Mouse (Mus musculus) CD4-positive, CD25-positive, alpha-beta regulatory T cell, adult 4 months (primary cell): ENCODE data around the gene Ccdc69. TPM values are rescaled to one million over a fixed set of nuclear protein-coding genes. Genes with fewer than 3 reads are reported as not detected.

ENCODE experiments used
- ATAC-seq: one replicate; pipeline ENCODE4 v1.8.0; 2017
- polyA plus RNA-seq, 2 experiments: library from polyadenylated mRNA; unstranded; fragments of 100-300 nt; shearing (Covaris generic); gene quantifications; one replicate each; pipeline ENCODE4 v1.2.1; 2017

Gene Ccdc69
- polyA plus RNA-seq, 2 experiments from 2014 or later = 68.2 to 80.6 TPM

GRCm38 (mm10) chr11:55005684-55006083 is 72.2 kb downstream of the Ccdc69 start:
- ATAC-seq = no peak

GRCm38 (mm10) chr11:55004970-55005502 is 72.9 kb downstream of the Ccdc69 start:
- no peak for ATAC-seq

Other genes with a start within 250 kb of the Ccdc69 start
- 1 to 10 TPM; 3.4 to 8.4 TPM for gene Lyrm7, start 217.2 kb downstream of the Ccdc69 start, polyA plus RNA-seq
- gene Hint1, start 211.7 kb downstream of the Ccdc69 start, polyA plus RNA-seq = 100 to 1,000 TPM; 375 to 447 TPM
- gene Gpx3, start 175.7 kb downstream of the Ccdc69 start, polyA plus RNA-seq = 1 to 10 TPM; 1.2 to 1.3 TPM
- 100 to 1,000 TPM in 1 of 2 experiments, 10 to 100 TPM in 1; 97.4 to 167 TPM for gene Tnip1, start 115.2 kb downstream of the Ccdc69 start, polyA plus RNA-seq
- gene Anxa6, start 44.7 kb downstream of the Ccdc69 start, polyA plus RNA-seq = 100 to 1,000 TPM; 387 to 504 TPM
- gene Gm2a, start 20.0 kb upstream of the Ccdc69 start, polyA plus RNA-seq = 100 to 1,000 TPM; 162 to 185 TPM
- gene Slc36a3, start 73.6 kb upstream of the Ccdc69 start, polyA plus RNA-seq = under 1 TPM; 0.36 to 0.58 TPM
- gene Slc36a2, start 106.9 kb upstream of the Ccdc69 start, polyA plus RNA-seq = not detected
- 1 to 10 TPM; 2.5 to 2.9 TPM for gene Slc36a1, start 126.2 kb upstream of the Ccdc69 start, polyA plus RNA-seq